12 mouse cellular contexts compared by ENCODE assay signal in genomic region chr15:45180173-45180572, GRCm38 (mm10).
A peak's percentile ranks its signal among the peaks of the same experiment; 100 is the strongest.
DNase-seq lines count a peak whose midpoint lies in the region; ATAC-seq lines count a peak whose summit lies in the region.
"Had no signal": no experiment of that assay in that cellular context is flagged by ENCODE, and none has a peak within 500 bp of the region (broad histone marks: within the 10 kb centered on the region; RNA-seq: fewer than 3 reads in every experiment).

No protein-coding gene starts in this region.

- WGBS in hindbrain, embryonic 11.5 days = 53% methylated on average over 5 of the region's 5 CpGs
- 57% methylated on average over 5 of the region's 5 CpGs for WGBS in hindbrain, embryonic 14.5 days
- whole genome bisulfite sequencing in midbrain, embryonic 15.5 days = 53% methylated on average over 5 of the region's 5 CpGs
- WGBS in midbrain, embryonic 10.5 days = 61% methylated on average over 5 of the region's 5 CpGs

- no peak overlapping the region for H3K4me2 ChIP-seq in hindbrain, embryonic 11.5 days (replicated peaks; ENCODE audit: low read depth, low read length)
- no peak overlapping the region for H3K4me2 ChIP-seq in hindbrain, embryonic 14.5 days (replicated peaks)
- no peak overlapping the region for H3K4me2 ChIP-seq in midbrain, embryonic 15.5 days
- H3K4me2 ChIP-seq: forebrain, embryonic 13.5 days had no signal

- H3K9ac ChIP-seq in hindbrain, embryonic 11.5 days (ENCODE audit: low read depth, low read length) = no peak overlapping the region
- no peak overlapping the region for H3K9ac ChIP-seq in hindbrain, embryonic 14.5 days
- no peak overlapping the region for H3K9ac ChIP-seq in midbrain, embryonic 15.5 days
- H3K9ac ChIP-seq: forebrain, embryonic 13.5 days; liver, postnatal 0 days had no signal

- H3K36me3 ChIP-seq in hindbrain, embryonic 11.5 days (ENCODE audit: control insufficient read depth, insufficient read depth, low read length) = no peaks in the 10 kb centered on the region
- H3K36me3 ChIP-seq in hindbrain, embryonic 14.5 days (replicated peaks; ENCODE audit: control insufficient read depth, insufficient read depth) = no peaks in the 10 kb centered on the region
- no peaks in the 10 kb centered on the region for H3K36me3 ChIP-seq in midbrain, embryonic 15.5 days (replicated peaks)
- H3K36me3 ChIP-seq in midbrain, embryonic 10.5 days = no peaks in the 10 kb centered on the region
- H3K36me3 ChIP-seq: heart, embryonic 10.5 days had no signal

- no peak overlapping the region for H3K27ac ChIP-seq in hindbrain, embryonic 11.5 days (ENCODE audit: low read depth, low read length)
- H3K27ac ChIP-seq in hindbrain, embryonic 14.5 days = no peak overlapping the region
- no peak overlapping the region for H3K27ac ChIP-seq in midbrain, embryonic 15.5 days
- H3K27ac ChIP-seq in midbrain, embryonic 10.5 days (replicated peaks) = no peak overlapping the region
- H3K27ac ChIP-seq: forebrain, embryonic 13.5 days; heart, embryonic 10.5 days had no signal

- H3K4me3 ChIP-seq in hindbrain, embryonic 11.5 days (ENCODE audit: low read depth, low read length) = no peak overlapping the region
- no peak overlapping the region for H3K4me3 ChIP-seq in hindbrain, embryonic 14.5 days (replicated peaks; ENCODE audit: low read length)
- H3K4me3 ChIP-seq in midbrain, embryonic 15.5 days = no peak overlapping the region
- no peak overlapping the region for H3K4me3 ChIP-seq in midbrain, embryonic 10.5 days
- H3K4me3 ChIP-seq: forebrain, embryonic 13.5 days; heart, embryonic 10.5 days had no signal

- DNase-seq in hindbrain, embryonic 11.5 days (ENCODE audit: low spot score) = peak; percentile 36
- DNase-seq in hindbrain, embryonic 14.5 days (ENCODE audit: low spot score) = no peak
- no peak for DNase-seq in midbrain, embryonic 10.5 days (ENCODE audit: low spot score)
- DNase-seq in adrenal gland, postnatal 36 days = peak; percentile 37 to 59
- peak; percentile 27 for DNase-seq in retina, postnatal 1 day
- DNase-seq in left cerebral cortex, postnatal 14 days (ENCODE audit: low spot score in 2 of 2) = no peak
- DNase-seq in urinary bladder, postnatal 25 days (ENCODE audit: low spot score) = no peak
- DNase-seq: liver, postnatal 0 days had no signal

- no peaks in the 10 kb centered on the region for H3K4me1 ChIP-seq in hindbrain, embryonic 11.5 days (replicated peaks; ENCODE audit: control insufficient read depth, insufficient read depth, low read length)
- H3K4me1 ChIP-seq in hindbrain, embryonic 14.5 days (replicated peaks; ENCODE audit: control insufficient read depth, insufficient read depth, low read length) = no peaks in the 10 kb centered on the region
- no peaks in the 10 kb centered on the region for H3K4me1 ChIP-seq in midbrain, embryonic 15.5 days
- peaks cover 2% of the 10 kb centered on the region; the same call in 1 of the 2 replicates for H3K4me1 ChIP-seq in midbrain, embryonic 10.5 days
- H3K4me1 ChIP-seq: forebrain, embryonic 13.5 days; heart, embryonic 10.5 days had no signal

- H3K27me3 ChIP-seq in hindbrain, embryonic 11.5 days (ENCODE audit: control insufficient read depth, insufficient read depth, low read length) = no peaks in the 10 kb centered on the region
- no peaks in the 10 kb centered on the region for H3K27me3 ChIP-seq in hindbrain, embryonic 14.5 days (ENCODE audit: control insufficient read depth, insufficient read depth, low read length)
- H3K27me3 ChIP-seq in midbrain, embryonic 15.5 days (replicated peaks) = no peaks in the 10 kb centered on the region
- no peaks in the 10 kb centered on the region for H3K27me3 ChIP-seq in midbrain, embryonic 10.5 days (ENCODE audit: low read depth, poor library complexity, severe bottlenecking)
- H3K27me3 ChIP-seq: CH12.LX; forebrain, embryonic 13.5 days had no signal

- ATAC-seq in hindbrain, embryonic 11.5 days (ENCODE audit: low FRiP score) = peak; percentile 66
- no peak for ATAC-seq in hindbrain, embryonic 14.5 days (ENCODE audit: low FRiP score)
- ATAC-seq in midbrain, embryonic 15.5 days (replicated peaks) = 0 out of 2 replicates have a peak, but pooled peaks have one; percentile 56
- ATAC-seq: forebrain, embryonic 13.5 days; liver, postnatal 0 days had no signal

- H3K9me3 ChIP-seq in hindbrain, embryonic 11.5 days (ENCODE audit: control insufficient read depth, low read length) = no peaks in the 10 kb centered on the region
- H3K9me3 ChIP-seq in hindbrain, embryonic 14.5 days (ENCODE audit: control insufficient read depth, low read length) = no peaks in the 10 kb centered on the region
- no peaks in the 10 kb centered on the region for H3K9me3 ChIP-seq in midbrain, embryonic 15.5 days
- H3K9me3 ChIP-seq in midbrain, embryonic 10.5 days (replicated peaks) = no peaks in the 10 kb centered on the region
- H3K9me3 ChIP-seq: forebrain, embryonic 13.5 days; heart, embryonic 10.5 days had no signal

- intact Hi-C loops in left cerebral cortex, postnatal 14 days (cut with DNase I) = no loop called here

Comparison
In these comparisons a context has a peak if more than half of its experiments do, and no peak if none do; other contexts are left out.
1. DNase-seq: peak in hindbrain, embryonic 11.5 days (single experiment), adrenal gland, postnatal 36 days (2 of 2) and retina, postnatal 1 day (single experiment); none in hindbrain, embryonic 14.5 days (single experiment), midbrain, embryonic 10.5 days (single experiment), left cerebral cortex, postnatal 14 days (0 of 2) and urinary bladder, postnatal 25 days (single experiment).